Mouse (Mus musculus): ENCODE data around the gene Zfand5. TPM values are rescaled to one million over a fixed set of nuclear protein-coding genes. Genes with fewer than 3 reads are reported as not detected.
"Not testable (repeated sequence)": the region's sequence is repeated elsewhere in the genome, so short reads cannot be mapped to it uniquely, and the experiment has no call there.

The Zfand5 gene
- total RNA-seq (2021): 100 to 1,000 TPM; 166 to 167 TPM

GRCm38 (mm10) chr19:21271741-21272654 lies at the start of gene Zfand5:
TSS of gene Zfand5 (plus strand) at chr19:21272278.
- intact Hi-C loops (cut with DNase I): loop anchor here (5.0 to 10.0 kb wide), 3 partner anchors 235 to 477 kb away; no protein-coding TSS in a partner anchor
- DNase-seq (ENCODE audit: extremely low spot score in 1 of 2, low spot score in 2 of 2): peak; percentile 96 to 99

- DNase-seq (ENCODE audit: extremely low spot score in 1 of 2, low spot score in 2 of 2): peak; percentile 9 to 19
- intact Hi-C loops (cut with DNase I): no loop called here
These were observed 44.9 kb upstream of the Zfand5 start for GRCm38 (mm10) chr19:21227131-21227530.

DNA sequence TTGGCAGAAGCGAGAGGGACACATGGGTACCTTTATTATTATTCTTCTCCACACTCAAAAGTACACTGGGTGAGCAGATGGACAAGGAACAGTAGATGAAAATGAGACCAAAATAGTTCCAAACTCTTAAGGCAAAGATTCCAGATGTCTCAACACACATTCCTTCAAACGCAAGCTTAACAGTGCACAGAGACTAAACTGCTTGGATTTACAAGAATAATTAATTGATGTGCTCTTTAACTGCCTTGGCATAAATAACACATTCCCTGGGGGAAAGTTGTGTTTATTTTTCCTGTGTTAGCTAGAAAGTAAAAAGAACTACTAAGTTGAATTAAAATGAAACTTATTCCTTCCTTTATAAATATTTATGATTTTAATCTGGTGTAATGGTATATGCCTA lies 44.3 kb upstream of the Zfand5 start:
- DNase-seq (ENCODE audit: extremely low spot score in 1 of 2, low spot score in 2 of 2): no peak
- intact Hi-C loops (cut with DNase I): no loop called here

DNA sequence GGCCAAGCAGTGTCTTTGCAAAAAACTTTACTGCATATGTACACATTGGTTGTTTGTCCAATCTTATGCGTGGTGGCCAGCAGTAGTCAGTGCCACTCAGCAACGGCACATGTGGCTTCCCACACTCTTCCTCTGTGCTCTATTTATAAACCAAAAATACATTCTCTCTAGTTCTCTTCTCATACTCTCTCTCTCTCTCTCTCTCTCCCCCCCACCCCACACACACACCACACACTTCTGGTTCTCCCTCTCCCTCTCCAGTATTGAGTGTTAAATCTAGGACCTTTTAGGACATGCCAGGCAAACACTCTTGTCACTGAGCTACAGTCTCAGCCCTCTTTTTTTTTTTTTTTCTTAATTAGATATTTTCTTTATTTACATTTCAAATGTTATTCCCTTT lies 23.3 kb upstream of the Zfand5 start:
- DNase-seq (ENCODE audit: extremely low spot score in 1 of 2, low spot score in 2 of 2); intact Hi-C loops (cut with DNase I): not testable (repeated sequence)

- intact Hi-C loops (cut with DNase I): no loop called here
- DNase-seq (ENCODE audit: extremely low spot score in 1 of 2, low spot score in 2 of 2): no peak
These were observed 18.2 kb upstream of the Zfand5 start for GRCm38 (mm10) chr19:21253846-21254245.

GRCm38 (mm10) chr19:21255920-21256319 lies 16.2 kb upstream of the Zfand5 start:
- DNase-seq (ENCODE audit: extremely low spot score in 1 of 2, low spot score in 2 of 2): no peak
- intact Hi-C loops (cut with DNase I): no loop called here

GRCm38 (mm10) chr19:21259453-21259852 lies 12.6 kb upstream of the Zfand5 start:
- intact Hi-C loops (cut with DNase I): no loop called here
- no peak for DNase-seq (ENCODE audit: extremely low spot score in 1 of 2, low spot score in 2 of 2)

- intact Hi-C loops (cut with DNase I): no loop called here
- no peak for DNase-seq (ENCODE audit: extremely low spot score in 1 of 2, low spot score in 2 of 2)
These were observed 11.8 kb upstream of the Zfand5 start for GRCm38 (mm10) chr19:21260280-21260679.

GRCm38 (mm10) chr19:21271186-21271585 lies 892 bp upstream of the Zfand5 start:
- intact Hi-C loops (cut with DNase I): loop anchor here (5.0 to 10.0 kb wide), 3 partner anchors 234 to 476 kb away; no protein-coding TSS in a partner anchor
- peak; percentile 8 to 32 for DNase-seq (ENCODE audit: extremely low spot score in 1 of 2, low spot score in 2 of 2)

GRCm38 (mm10) chr19:21272655-21273284 lies 692 bp downstream of the Zfand5 start:
- intact Hi-C loops (cut with DNase I): loop anchor here (5.0 to 10.0 kb wide), 3 partner anchors 235 to 478 kb away; no protein-coding TSS in a partner anchor
- peak; percentile 34 to 90 for DNase-seq (ENCODE audit: extremely low spot score in 1 of 2, low spot score in 2 of 2)

DNA sequence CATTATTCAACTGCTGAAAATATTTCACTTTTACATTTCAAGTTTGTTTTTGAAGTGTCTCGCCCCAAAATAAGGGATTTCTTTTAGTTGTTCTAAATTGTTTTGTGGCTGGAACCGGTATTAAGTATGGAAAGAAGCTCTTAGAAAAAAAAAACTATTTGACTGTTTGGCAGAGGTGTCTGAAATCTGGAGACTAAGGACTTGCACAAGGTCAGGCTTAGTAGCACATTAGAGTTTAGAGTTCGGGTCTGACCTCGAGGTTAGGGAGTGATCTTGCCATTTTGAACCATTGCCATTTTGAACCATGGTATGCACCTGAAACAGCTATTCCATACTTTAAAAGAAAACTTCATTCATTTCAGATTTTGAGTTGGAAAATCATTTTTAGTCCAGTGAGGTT lies 1.4 kb downstream of the Zfand5 start:
- intact Hi-C loops (cut with DNase I): loop anchor here (5.0 to 10.0 kb wide), 3 partner anchors 236 to 479 kb away; no protein-coding TSS in a partner anchor
- no peak for DNase-seq (ENCODE audit: extremely low spot score in 1 of 2, low spot score in 2 of 2)

DNA sequence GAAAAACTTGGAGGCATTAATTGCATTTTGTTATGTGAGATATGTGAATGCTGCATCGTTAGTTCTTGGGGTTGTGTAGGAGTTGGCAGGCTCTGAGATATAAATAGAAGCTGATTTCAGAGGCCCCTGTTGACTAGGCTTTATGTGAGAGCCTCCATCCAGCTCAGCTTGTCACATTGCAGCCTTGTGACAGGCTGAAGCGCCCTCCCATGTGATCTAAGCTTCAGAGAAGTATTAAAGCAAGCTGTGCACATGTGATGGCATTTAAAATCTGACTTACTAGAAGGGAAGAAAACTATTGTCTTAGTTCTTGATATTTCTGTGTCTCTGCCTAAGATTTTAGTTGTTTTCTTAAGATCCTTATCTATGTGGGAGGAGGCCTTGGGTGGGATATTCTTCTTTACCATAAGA lies 2.1 kb downstream of the Zfand5 start:
- DNase-seq (ENCODE audit: extremely low spot score in 1 of 2, low spot score in 2 of 2): peak; percentile 53 to 57
- intact Hi-C loops (cut with DNase I): loop anchor here (5.0 to 10.0 kb wide), 3 partner anchors 237 to 479 kb away; no protein-coding TSS in a partner anchor

GRCm38 (mm10) chr19:21274714-21275113 lies 2.6 kb downstream of the Zfand5 start:
- no peak for DNase-seq (ENCODE audit: extremely low spot score in 1 of 2, low spot score in 2 of 2)
- intact Hi-C loops (cut with DNase I): loop anchor here (5.0 to 10.0 kb wide), 3 partner anchors 237 to 480 kb away; no protein-coding TSS in a partner anchor

GRCm38 (mm10) chr19:21276317-21276716 lies 4.2 kb downstream of the Zfand5 start:
- no peak for DNase-seq (ENCODE audit: extremely low spot score in 1 of 2, low spot score in 2 of 2)
- intact Hi-C loops (cut with DNase I): loop anchor here (10.0 kb wide), 2 partner anchors 288 to 482 kb away; no protein-coding TSS in a partner anchor

DNA sequence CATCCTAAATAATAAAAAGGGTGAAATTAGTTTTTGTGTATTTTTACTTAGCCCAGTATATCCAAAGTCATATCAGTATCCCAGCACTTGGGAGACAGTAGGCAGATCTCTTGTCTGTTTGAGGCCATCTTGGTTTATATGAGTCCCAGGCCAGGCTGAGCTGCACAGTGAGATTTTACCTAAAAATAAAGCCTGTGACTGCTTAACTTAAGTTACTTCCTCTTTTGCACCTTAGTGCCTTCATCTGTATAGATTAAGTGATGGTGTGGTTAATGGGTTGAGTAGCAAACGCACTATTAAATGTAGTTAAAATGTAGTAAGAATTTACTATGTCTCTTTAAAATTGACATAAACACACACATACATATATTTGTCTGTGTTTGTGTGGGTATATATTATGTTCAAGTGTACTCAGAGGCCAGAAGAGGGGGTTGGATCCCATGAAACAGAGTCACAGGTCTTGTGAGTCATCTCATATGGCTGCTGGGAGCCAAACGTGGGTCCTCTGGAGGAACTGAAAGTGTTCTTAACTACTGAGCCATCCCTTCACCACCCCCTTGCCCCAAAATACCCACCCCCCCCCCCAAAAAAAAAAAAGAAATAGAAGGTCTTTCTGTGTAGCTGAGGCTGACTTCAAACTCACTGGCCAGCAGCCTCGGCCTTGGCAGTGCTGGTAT lies 14.5 kb downstream of the Zfand5 start:
- intact Hi-C loops (cut with DNase I): no loop called here
- no peak for DNase-seq (ENCODE audit: extremely low spot score in 1 of 2, low spot score in 2 of 2)

DNA sequence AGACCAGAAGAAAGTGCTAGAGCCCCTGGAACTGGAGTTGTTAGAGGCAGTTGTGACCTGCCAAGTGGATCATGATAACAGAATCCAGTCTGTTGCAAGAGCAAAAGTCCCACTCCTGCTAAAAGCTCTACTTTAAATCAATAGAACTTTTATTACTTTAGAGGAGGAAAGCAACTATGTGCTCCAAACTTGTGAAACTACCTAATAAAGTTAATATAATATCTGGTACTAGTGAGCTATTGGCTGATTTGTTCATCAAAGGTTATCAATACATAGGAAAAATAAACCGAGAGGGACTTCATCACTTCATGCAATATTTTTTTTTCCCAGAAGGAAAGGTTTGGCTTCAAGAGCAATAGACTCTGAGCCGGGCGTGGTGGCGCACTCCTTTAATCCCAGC lies 25.3 kb downstream of the Zfand5 start:
- DNase-seq (ENCODE audit: extremely low spot score in 1 of 2, low spot score in 2 of 2): no peak

DNA sequence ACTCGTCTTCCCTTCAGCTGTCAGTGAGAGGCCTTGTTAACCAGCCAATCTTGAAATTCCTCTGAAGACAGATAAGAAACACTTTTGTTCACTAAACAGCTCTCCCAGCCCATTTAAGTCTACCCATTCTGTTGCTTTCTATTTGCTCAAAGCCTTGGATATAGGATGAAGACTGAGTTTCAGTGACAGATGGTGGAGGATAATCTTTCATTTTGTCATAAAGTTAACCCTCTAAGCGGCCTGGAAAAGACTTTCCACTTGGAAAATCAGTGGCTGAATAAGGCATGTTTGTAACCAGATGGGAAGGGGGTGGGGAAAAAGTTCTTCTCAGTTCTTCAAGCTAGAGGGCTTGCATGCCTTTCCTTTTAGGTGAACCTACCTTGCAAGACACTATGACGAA lies 29.7 kb downstream of the Zfand5 start:
- intact Hi-C loops (cut with DNase I): no loop called here
- DNase-seq (ENCODE audit: extremely low spot score in 1 of 2, low spot score in 2 of 2): no peak

More for the DNA sequence above, 25.3 kb downstream of the Zfand5 start:
- intact Hi-C loops (cut with DNase I): no loop called here

DNA sequence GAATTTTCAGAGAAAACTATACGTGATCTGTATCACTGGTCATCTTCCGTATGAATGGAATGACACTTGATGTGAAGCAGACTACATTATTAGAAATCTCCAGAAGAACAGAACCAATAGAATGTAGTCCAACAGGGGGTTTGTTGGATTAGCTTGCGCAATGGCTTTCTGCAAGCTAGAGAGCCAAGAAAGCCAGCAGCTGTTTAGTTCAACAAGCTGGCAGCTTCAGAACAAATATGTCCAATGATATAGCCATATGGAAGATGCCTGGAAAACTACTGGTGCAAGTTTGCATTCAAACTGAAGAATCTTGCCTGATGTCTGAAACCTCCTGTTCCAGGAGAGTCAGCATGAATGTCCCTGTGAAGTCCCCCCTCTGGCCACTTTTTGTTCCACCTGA lies 35.7 kb downstream of the Zfand5 start:
- no peak for DNase-seq (ENCODE audit: extremely low spot score in 1 of 2, low spot score in 2 of 2)

GRCm38 (mm10) chr19:21310364-21310763 lies 38.3 kb downstream of the Zfand5 start:
- DNase-seq (ENCODE audit: extremely low spot score in 1 of 2, low spot score in 2 of 2); intact Hi-C loops (cut with DNase I): not testable (repeated sequence)

More for the DNA sequence above, 35.7 kb downstream of the Zfand5 start:
- intact Hi-C loops (cut with DNase I): no loop called here

Measured in left cerebral cortex, postnatal 10 days (tissue).